Comparison of ENCODE assay signal across 25 mouse cellular contexts in the genomic region with DNA sequence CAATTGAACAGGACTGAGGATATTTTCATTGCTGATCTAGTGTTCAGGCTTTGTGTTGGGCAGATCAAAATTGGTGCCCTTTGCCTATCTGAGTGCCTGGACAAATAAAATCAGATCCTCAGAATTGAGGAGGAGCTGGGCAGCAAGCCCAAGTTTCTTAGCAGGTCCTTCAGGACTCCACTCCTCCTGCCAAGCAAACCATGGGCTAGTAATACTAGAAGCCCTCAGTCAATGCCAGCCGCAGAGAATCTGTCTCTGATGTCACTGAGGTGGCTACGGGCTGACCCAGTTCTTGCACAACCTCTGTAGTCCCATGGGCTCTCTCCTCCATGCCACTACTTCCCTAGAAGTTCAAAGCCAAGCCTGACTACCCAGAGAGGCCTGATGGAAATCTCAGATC.
DNase-seq lines count a peak whose midpoint lies in the region; ATAC-seq and TF ChIP-seq lines count a peak whose summit lies in the region.
"Had no signal": no experiment of that assay in that cellular context is flagged by ENCODE, and none has a peak within 500 bp of the region (broad histone marks: within the 10 kb centered on the region; RNA-seq: fewer than 3 reads in every experiment).

No protein-coding gene starts in this region.

- no peaks in the 10 kb centered on the region for H3K27me3 ChIP-seq in stomach, postnatal 0 days (ENCODE audit: control insufficient read depth, insufficient read depth, low read length)
- no peaks in the 10 kb centered on the region for H3K27me3 ChIP-seq in midbrain, embryonic 15.5 days (replicated peaks)
- H3K27me3 ChIP-seq: embryonic facial prominence, embryonic 15.5 days; hindbrain, embryonic 12.5 days; megakaryocyte, embryonic 14.5 days; neural tube, embryonic 15.5 days had no signal

- no peak overlapping the region for H3K9ac ChIP-seq in stomach, postnatal 0 days (ENCODE audit: low read length)
- no peak overlapping the region for H3K9ac ChIP-seq in midbrain, embryonic 15.5 days
- H3K9ac ChIP-seq: embryonic facial prominence, embryonic 15.5 days; forebrain, postnatal 0 days; hindbrain, embryonic 12.5 days; neural tube, embryonic 15.5 days had no signal

- H3K36me3 ChIP-seq in stomach, postnatal 0 days (ENCODE audit: control insufficient read depth, insufficient read depth, low read length): no peaks in the 10 kb centered on the region
- H3K36me3 ChIP-seq in midbrain, embryonic 15.5 days (replicated peaks): no peaks in the 10 kb centered on the region
- H3K36me3 ChIP-seq: embryonic facial prominence, embryonic 15.5 days; heart, embryonic 10.5 days; hindbrain, embryonic 12.5 days; neural tube, embryonic 15.5 days had no signal

- TF ChIP-seq POLR2A in lung, adult 2 months (IDR thresholded peaks at IDR 0.05; ENCODE audit: borderline replicate concordance, extremely low read depth, low read depth, low read length): no peak

- no peak overlapping the region for H3K4me2 ChIP-seq in stomach, postnatal 0 days (replicated peaks; ENCODE audit: low read depth)
- H3K4me2 ChIP-seq in midbrain, embryonic 15.5 days: no peak overlapping the region
- H3K4me2 ChIP-seq: embryonic facial prominence, embryonic 15.5 days; hindbrain, embryonic 12.5 days; neural tube, embryonic 15.5 days had no signal

- intact Hi-C loops in gastrocnemius, adult 2 months (cut with DNase I): no loop called here

- H3K4me1 ChIP-seq in lung, adult 2 months (ENCODE audit: control insufficient read depth, insufficient read depth, low read length): no peaks in the 10 kb centered on the region
- no peaks in the 10 kb centered on the region for H3K4me1 ChIP-seq in stomach, postnatal 0 days (replicated peaks; ENCODE audit: control insufficient read depth, insufficient read depth)
- H3K4me1 ChIP-seq in midbrain, embryonic 15.5 days: no peaks in the 10 kb centered on the region
- H3K4me1 ChIP-seq: embryonic facial prominence, embryonic 15.5 days; heart, embryonic 10.5 days; hindbrain, embryonic 12.5 days; megakaryocyte, embryonic 14.5 days; neural tube, embryonic 15.5 days had no signal

- 60% methylated on average over 2 of the region's 2 CpGs for WGBS in lung, adult 2 months
- WGBS in stomach, postnatal 0 days: 88% methylated on average over 2 of the region's 2 CpGs
- WGBS in midbrain, embryonic 15.5 days: 92% methylated on average over 2 of the region's 2 CpGs

- no peaks in the 10 kb centered on the region for H3K9me3 ChIP-seq in stomach, postnatal 0 days (ENCODE audit: control insufficient read depth, low read length)
- no peaks in the 10 kb centered on the region for H3K9me3 ChIP-seq in midbrain, embryonic 15.5 days
- H3K9me3 ChIP-seq: embryonic facial prominence, embryonic 15.5 days; heart, embryonic 10.5 days; hindbrain, embryonic 12.5 days; neural tube, embryonic 15.5 days had no signal

- no peak for TF ChIP-seq EP300 in stomach, postnatal 0 days (optimal IDR thresholded peaks at IDR 0.05)

- H3K27ac ChIP-seq in gastrocnemius, adult 2 months: no peak overlapping the region
- H3K27ac ChIP-seq in stomach, postnatal 0 days (replicated peaks): no peak overlapping the region
- no peak overlapping the region for H3K27ac ChIP-seq in midbrain, embryonic 15.5 days
- H3K27ac ChIP-seq: embryonic facial prominence, embryonic 15.5 days; heart, embryonic 10.5 days; hindbrain, embryonic 12.5 days; left cerebral cortex, adult 2 months; neural tube, embryonic 15.5 days had no signal

- no peak for TF ChIP-seq CTCF in gastrocnemius, adult 2 months (IDR thresholded peaks at IDR 0.05)
- TF ChIP-seq CTCF in lung, adult 2 months (IDR thresholded peaks at IDR 0.05; ENCODE audit: insufficient read depth, low read length): no peak
- TF ChIP-seq CTCF in stomach, postnatal 0 days (IDR thresholded peaks at IDR 0.05; ENCODE audit: low read depth): no peak

- peak; percentile 80 for DNase-seq in gastrocnemius, adult 18-20 months (ENCODE audit: low spot score)
- DNase-seq in gastrocnemius, postnatal 4 days (ENCODE audit: low spot score in 2 of 2): no peak
- peak; percentile 82 for DNase-seq in gastrocnemius, adult 2 months
- DNase-seq in lung, adult 2 months: peak; percentile 7
- DNase-seq in stomach, postnatal 0 days (ENCODE audit: low spot score): no peak
- no peak for DNase-seq in kidney, adult 8-10 months
- DNase-seq: B cell, adult 2 months; cerebellum, adult 9-11 months; forebrain, postnatal 0 days; heart, postnatal 10 days; kidney, adult 9 months; kidney, postnatal 25 days; layer of hippocampus, adult 9-11 months; left cerebral cortex, postnatal 4 days; liver; right cerebral cortex, postnatal 14 days; thymus, adult 2 months had no signal

- ATAC-seq in stomach, postnatal 0 days (ENCODE audit: low FRiP score, low TSS enrichment): no peak
- no peak for ATAC-seq in midbrain, embryonic 15.5 days (replicated peaks)
- ATAC-seq: forebrain, postnatal 0 days; midbrain, embryonic 16.5 days had no signal

- no peak overlapping the region for H3K4me3 ChIP-seq in gastrocnemius, adult 2 months
- no peak overlapping the region for H3K4me3 ChIP-seq in lung, adult 2 months (replicated peaks; ENCODE audit: extremely low read depth, low read depth, low read length)
- H3K4me3 ChIP-seq in stomach, postnatal 0 days (ENCODE audit: low read depth, low read length): no peak overlapping the region
- no peak overlapping the region for H3K4me3 ChIP-seq in midbrain, embryonic 15.5 days
- H3K4me3 ChIP-seq: embryonic facial prominence, embryonic 15.5 days; heart, embryonic 10.5 days; hindbrain, embryonic 12.5 days; left cerebral cortex, adult 2 months; megakaryocyte, embryonic 14.5 days; neural tube, embryonic 15.5 days had no signal

Comparison
In these comparisons a context has a peak if more than half of its experiments do, and no peak if none do; other contexts are left out.
1. DNase-seq: peak in gastrocnemius, adult 18-20 months (single experiment), gastrocnemius, adult 2 months (single experiment) and lung, adult 2 months (single experiment); none in gastrocnemius, postnatal 4 days (0 of 2), stomach, postnatal 0 days (single experiment) and kidney, adult 8-10 months (0 of 2).